9 mouse cellular contexts compared by ENCODE assay signal in the genomic region with DNA sequence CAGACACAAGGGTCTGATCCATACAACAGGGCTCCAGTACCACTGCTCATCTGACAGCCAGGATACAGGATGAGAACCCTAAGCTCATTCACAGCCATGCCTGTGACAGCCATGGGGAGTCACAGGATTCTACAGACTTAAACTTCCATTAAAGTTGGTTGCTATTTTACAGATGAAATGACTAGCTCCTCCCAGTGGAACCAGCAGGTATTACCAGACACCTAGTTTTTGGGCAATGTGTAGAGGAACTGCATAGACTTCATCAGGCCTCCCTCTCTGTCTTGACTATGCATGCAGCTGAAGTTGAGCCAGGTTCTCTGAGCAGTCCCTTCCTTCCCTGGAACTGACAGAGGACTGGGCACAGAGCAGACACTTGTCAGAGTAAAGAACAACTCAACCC. TPM values are rescaled to one million over a fixed set of nuclear protein-coding genes. Genes with fewer than 3 reads are reported as not detected.
DNase-seq lines count a peak whose midpoint lies in the region; ATAC-seq and TF ChIP-seq lines count a peak whose summit lies in the region.
"Had no signal": no experiment of that assay in that cellular context is flagged by ENCODE, and none has a peak within 500 bp of the region (broad histone marks: within the 10 kb centered on the region; RNA-seq: fewer than 3 reads in every experiment).

No protein-coding gene starts in this region.

- H3K9me3 ChIP-seq in liver, embryonic 14.5 days (ENCODE audit: control insufficient read depth, low read length) = no peaks in the 10 kb centered on the region
- no peaks in the 10 kb centered on the region for H3K9me3 ChIP-seq in liver, embryonic 12.5 days (replicated peaks)

- H3K4me2 ChIP-seq in liver, embryonic 14.5 days (ENCODE audit: low read depth) = no peak overlapping the region
- H3K4me2 ChIP-seq in liver, embryonic 12.5 days = no peak overlapping the region

- H3K27ac ChIP-seq in liver, embryonic 14.5 days = no peak overlapping the region
- no peak overlapping the region for H3K27ac ChIP-seq in liver, embryonic 12.5 days

- no peak overlapping the region for H3K9ac ChIP-seq in liver, embryonic 14.5 days (replicated peaks)
- H3K9ac ChIP-seq in liver, embryonic 12.5 days = no peak overlapping the region

- no peak for TF ChIP-seq EP300 in liver, embryonic 14.5 days (IDR thresholded peaks at IDR 0.05; ENCODE audit: low read depth)

- H3K4me3 ChIP-seq in liver, embryonic 14.5 days (ENCODE audit: insufficient read depth in 1 of 2, low read depth in 2 of 2, low read length in 2 of 2) = no peak overlapping the region
- H3K4me3 ChIP-seq in liver, embryonic 12.5 days = no peak overlapping the region

- peak; percentile 60 for TF ChIP-seq CTCF in liver, embryonic 14.5 days (IDR thresholded peaks at IDR 0.05; ENCODE audit: low read depth)

- no peaks in the 10 kb centered on the region for H3K27me3 ChIP-seq in liver, embryonic 14.5 days (ENCODE audit: control insufficient read depth, insufficient read depth, low read length)
- H3K27me3 ChIP-seq in liver, embryonic 12.5 days (replicated peaks) = no peaks in the 10 kb centered on the region
- H3K27me3 ChIP-seq: Patski had no signal

- ATAC-seq in liver, embryonic 14.5 days (ENCODE audit: insufficient read depth) = no peak
- no peak for ATAC-seq in liver, embryonic 12.5 days
- ATAC-seq in common myeloid progenitor, adult 5-6 weeks (replicated peaks; ENCODE audit: low read depth, poor library complexity, severe bottlenecking) = peak; percentile 52
- ATAC-seq: Patski had no signal

- DNase-seq in cerebellum, postnatal 14 days = peak; percentile 49 to 54
- DNase-seq in cerebellum, adult 11-12 months = no peak
- DNase-seq in liver, embryonic 14.5 days (ENCODE audit: low read depth in 3 of 3, low spot score in 3 of 3) = no peak
- peak; percentile 50 for DNase-seq in retina, embryonic 14.5 days (ENCODE audit: low spot score)
- DNase-seq in gastrocnemius, adult 8-10 months (ENCODE audit: low spot score in 2 of 2) = no peak
- DNase-seq in layer of hippocampus, postnatal 36 days = no peak

- no peaks in the 10 kb centered on the region for H3K4me1 ChIP-seq in liver, embryonic 14.5 days (replicated peaks; ENCODE audit: control insufficient read depth in 2 of 2, insufficient read depth in 2 of 2, low read length in 1 of 2)
- no peaks in the 10 kb centered on the region for H3K4me1 ChIP-seq in liver, embryonic 12.5 days

- peaks cover 73% of the 10 kb centered on the region for H3K36me3 ChIP-seq in liver, embryonic 14.5 days (replicated peaks; ENCODE audit: control insufficient read depth, insufficient read depth, low read depth)
- peaks cover 95% of the 10 kb centered on the region for H3K36me3 ChIP-seq in liver, embryonic 12.5 days

RNA-seq across cellular contexts. Expression of gene Brd1, which starts 17.7 kb away (rescaled TPM):
- 4.1 and 6.1 TPM in 2 replicates for polyA plus RNA-seq in liver, embryonic 14.5 days (2012; rRNA removed)
- 5.5 and 7.1 TPM in 2 replicates for polyA plus RNA-seq in liver, embryonic 14.5 days (2014; fragmentation: Nextera tagmentation; extraction: Ambion mirVana)
- polyA plus RNA-seq in liver, embryonic 12.5 days (2016; fragmentation: Nextera tagmentation; extraction: Ambion mirVana) = 8.2 and 8.9 TPM in 2 replicates
- 59.4 and 63.7 TPM in 2 replicates for total RNA-seq in common myeloid progenitor, adult 5-6 weeks (2017)
- 10 to 100 TPM; 23.3 to 26.7 (median 26.1) TPM for total RNA-seq in gastrocnemius, adult 8-10 months (2022)
- 10 to 100 TPM; 54.7 to 56.2 TPM for total RNA-seq in layer of hippocampus, postnatal 36 days (2021)

RNA-seq across cellular contexts. Expression of gene Zbed4, which starts 35.1 kb away (rescaled TPM):
- 5.9 and 8.0 TPM in 2 replicates for polyA plus RNA-seq in liver, embryonic 14.5 days (2012; rRNA removed)
- polyA plus RNA-seq in liver, embryonic 14.5 days (2014; fragmentation: Nextera tagmentation; extraction: Ambion mirVana) = 11.4 and 11.5 TPM in 2 replicates
- polyA plus RNA-seq in liver, embryonic 12.5 days (2016; fragmentation: Nextera tagmentation; extraction: Ambion mirVana) = 16.5 and 17.6 TPM in 2 replicates
- 44.2 and 56.9 TPM in 2 replicates for total RNA-seq in common myeloid progenitor, adult 5-6 weeks (2017)
- 10 to 100 TPM; 15.4 to 21.4 (median 16.2) TPM for total RNA-seq in gastrocnemius, adult 8-10 months (2022)
- total RNA-seq in layer of hippocampus, postnatal 36 days (2021) = 10 to 100 TPM; 10.2 to 10.7 TPM

Comparison
In these comparisons a context has a peak if more than half of its experiments do, and no peak if none do; other contexts are left out.
1. DNase-seq: peak in cerebellum, postnatal 14 days (2 of 2) and retina, embryonic 14.5 days (single experiment); none in cerebellum, adult 11-12 months (single experiment), liver, embryonic 14.5 days (0 of 3), gastrocnemius, adult 8-10 months (0 of 2) and layer of hippocampus, postnatal 36 days (0 of 2).